Mouse (Mus musculus) heart, adult 10 weeks (tissue): ENCODE data around the gene Cldn4. TPM values are rescaled to one million over a fixed set of nuclear protein-coding genes. Genes with fewer than 3 reads are reported as not detected.

Experiments
- polyA plus RNA-seq: library from polyadenylated mRNA; stranded (reverse); fragments of 350-450 nt; fragmentation: Illumina TruSeq; extraction: RNeasy Lipid Tissue Mini Kit (QIAGEN cat#74804); gene quantifications from one replicate; pipeline ENCODE4 v1.2.3, GENCODE M21; 2014; ENCODE audit warnings: low read depth, low replicate concordance

The Cldn4 gene
- not detected for polyA plus RNA-seq

DNA sequence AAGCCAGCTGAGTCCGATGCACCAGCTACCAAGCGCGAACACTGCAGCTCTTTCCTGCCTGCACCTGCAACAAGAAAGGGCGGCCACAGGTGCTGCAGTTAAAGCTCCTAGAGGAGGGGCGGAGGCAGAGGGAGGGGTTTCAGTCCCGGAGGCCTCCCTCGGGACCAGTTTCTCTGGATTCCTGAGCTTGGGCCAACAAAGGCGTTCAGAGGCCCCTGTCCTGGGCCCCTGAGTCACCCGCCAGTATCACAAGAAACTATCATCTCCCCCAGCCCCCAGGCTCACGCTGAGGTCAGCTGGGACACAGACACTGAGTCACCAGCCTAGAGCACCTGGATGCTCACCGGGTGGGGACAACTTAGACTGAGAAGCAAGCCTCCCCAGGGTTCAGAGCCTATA, at the start of gene Cldn4:
Cldn4 (minus strand) TSS at position 78 of the 399 bp plus-strand sequence.

DNA sequence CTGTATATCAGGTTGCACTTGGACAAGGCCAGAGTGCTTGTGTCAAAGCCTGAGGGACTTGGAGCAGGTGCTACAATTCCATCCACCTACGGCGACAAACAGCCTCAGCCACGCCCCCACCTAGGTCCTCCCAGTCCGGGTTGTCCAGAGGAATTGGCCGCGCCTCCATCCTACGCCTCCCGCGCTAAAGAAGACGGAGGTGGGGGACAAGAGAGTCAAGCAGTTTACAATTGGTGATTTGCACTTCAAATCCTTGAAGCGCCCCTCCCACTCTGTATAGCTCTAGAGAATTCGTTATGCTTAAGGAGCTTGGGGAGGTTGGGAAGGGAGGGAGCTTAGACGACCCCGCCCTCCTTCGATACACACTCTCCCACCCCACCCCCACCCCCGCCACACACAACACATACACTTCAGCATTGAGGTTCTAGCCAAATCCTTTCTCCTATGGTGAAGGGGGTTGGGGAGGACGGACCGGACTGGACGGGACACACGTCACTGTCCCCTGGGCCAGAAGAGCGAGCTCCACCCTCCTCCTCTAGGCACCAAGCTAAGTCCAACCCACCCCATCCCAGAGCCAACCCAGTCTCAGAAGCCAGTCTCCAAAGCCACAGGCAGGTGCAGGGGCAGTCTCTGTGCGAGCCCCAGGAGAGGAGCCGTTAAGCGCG, 39.0 kb upstream of the Cldn4 start, which contains the start of gene Cldn3:
Cldn3 (plus strand) TSS at position 582 of the 665 bp plus-strand sequence.

DNA sequence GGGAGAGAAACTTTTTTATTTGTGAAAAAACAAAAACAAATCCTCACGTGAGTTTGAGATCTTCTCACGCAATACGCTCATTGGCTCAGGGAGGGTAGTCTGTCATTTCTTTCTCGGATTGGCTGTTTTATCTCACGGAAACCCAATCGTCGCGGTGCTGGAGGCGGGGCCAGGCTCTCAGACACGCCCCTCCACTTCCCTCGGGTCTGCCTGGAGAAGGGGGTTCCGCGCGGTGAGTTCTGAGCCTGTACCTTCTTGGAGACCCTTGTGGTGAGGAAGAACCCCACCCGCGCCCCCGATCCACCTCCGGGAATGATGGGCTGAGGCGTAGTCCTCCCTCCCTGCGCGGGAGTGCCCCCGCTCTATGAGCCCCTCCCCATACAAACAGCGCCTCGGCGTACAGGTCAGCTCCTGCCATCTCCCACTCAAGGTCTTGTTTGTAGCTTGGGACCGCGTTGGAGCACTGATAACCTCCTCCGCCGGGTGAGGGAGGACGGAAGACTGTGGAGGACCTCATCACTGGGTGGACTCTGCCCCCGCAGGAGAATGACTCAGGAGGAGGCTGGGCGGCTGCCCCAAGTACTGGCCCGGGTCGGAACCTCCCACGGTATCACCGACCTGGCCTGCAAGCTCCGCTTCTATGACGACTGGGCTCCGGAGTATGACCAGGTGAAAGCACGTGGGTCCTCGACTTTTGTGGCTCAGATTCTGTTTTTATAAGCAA, 14.4 kb downstream of the Cldn4 start, which contains the start of gene Mettl27:
Mettl27 (plus strand) TSS at position 190 of the 724 bp plus-strand sequence.

DNA sequence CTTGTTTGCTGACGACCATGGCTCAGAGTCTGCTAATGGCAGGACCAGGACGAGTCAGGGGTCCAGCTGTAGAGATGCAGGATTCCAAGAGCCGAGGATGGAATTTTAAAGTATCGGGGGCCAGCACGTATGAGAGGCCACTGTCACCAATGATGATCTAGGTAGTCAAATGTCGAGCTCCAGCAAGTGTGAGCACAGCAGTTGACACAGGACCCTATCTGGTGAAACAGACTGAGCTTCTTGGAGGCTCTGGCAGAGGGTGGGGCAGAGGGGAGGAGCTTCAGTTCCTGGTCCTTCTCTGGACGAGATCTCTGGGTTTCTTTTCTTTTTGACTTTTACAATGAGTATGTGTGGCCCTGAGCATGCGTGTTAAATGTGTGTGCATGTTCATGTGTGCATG, 31.4 kb downstream of the Cldn4 start, which contains the start of gene Cldn13:
Cldn13 (minus strand) TSS at position 216 of the 400 bp plus-strand sequence.

DNA sequence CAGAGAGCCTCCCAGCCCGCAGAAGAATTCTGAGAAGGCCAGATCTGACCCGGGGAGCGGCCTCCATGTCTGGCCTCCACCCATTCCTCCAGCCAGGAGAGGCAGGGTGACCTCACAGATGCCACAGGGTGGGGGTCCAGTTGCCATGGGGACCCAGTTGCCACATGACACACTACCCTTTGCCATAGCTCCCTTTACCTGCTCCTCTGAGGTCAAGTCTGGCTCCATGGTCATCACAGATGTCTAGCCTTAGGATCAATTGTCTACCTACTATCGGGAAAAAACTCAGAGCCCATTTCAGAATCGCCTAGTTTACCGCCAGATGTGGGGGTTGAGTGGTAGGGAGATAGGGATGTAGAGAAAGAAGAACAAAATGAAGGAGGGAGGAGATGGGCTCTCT, 40.1 kb downstream of the Cldn4 start, which contains the start of gene Tmem270:
Tmem270 (minus strand) TSS at position 101 of the 400 bp plus-strand sequence.

Other genes starting within 250 kb of the Cldn4 start
- gene Eln, start 199.6 kb downstream of the Cldn4 start, polyA plus RNA-seq, result 55.7 TPM
- gene Tmem270, start 40.2 kb downstream of the Cldn4 start, polyA plus RNA-seq, result not detected
- not detected for gene Cldn13, start 31.4 kb downstream of the Cldn4 start, polyA plus RNA-seq
- gene Mettl27, start 14.6 kb downstream of the Cldn4 start, polyA plus RNA-seq, result 1.4 TPM
- gene Cldn3, start 39.3 kb upstream of the Cldn4 start, polyA plus RNA-seq, result 0.37 TPM
- 75.7 TPM for gene Abhd11, start 62.2 kb upstream of the Cldn4 start, polyA plus RNA-seq
- gene Stx1a, start 76.5 kb upstream of the Cldn4 start, polyA plus RNA-seq, result 3.7 TPM
- gene Dnajc30, start 117.3 kb upstream of the Cldn4 start, polyA plus RNA-seq, result 38.5 TPM
- gene Bud23, start 118.0 kb upstream of the Cldn4 start, polyA plus RNA-seq, result 34.6 TPM
- gene Vps37d, start 131.3 kb upstream of the Cldn4 start, polyA plus RNA-seq, result 0.39 TPM
- 45.5 TPM for gene Mlxipl, start 143.0 kb upstream of the Cldn4 start, polyA plus RNA-seq
- gene Tbl2, start 202.7 kb upstream of the Cldn4 start, polyA plus RNA-seq, result 5.3 TPM
- gene Bcl7b, start 221.3 kb upstream of the Cldn4 start, polyA plus RNA-seq, result 37.5 TPM
- gene Baz1b, start 240.3 kb upstream of the Cldn4 start, polyA plus RNA-seq, result 40.2 TPM